Mouse (Mus musculus) ES-Bruce4 (cell line): ENCODE data around the gene Mrm1. TPM values are rescaled to one million over a fixed set of nuclear protein-coding genes. Genes with fewer than 3 reads are reported as not detected.
A peak's percentile ranks its signal among the peaks of the same experiment; 100 is the strongest.

Experiments used
- H3K27ac ChIP-seq: 2 replicates; pipeline ENCODE4 v1.5.1; 2012; ENCODE audit warnings: low read length, inconsistent platforms; ENCODE audit not compliant: insufficient read depth
- H3K27me3 ChIP-seq: 2 replicates; pipeline ENCODE4 v1.6.1; 2012; ENCODE audit warnings: mild to moderate bottlenecking, low read length, inconsistent platforms; ENCODE audit not compliant: control insufficient read depth, poor library complexity, insufficient read depth, severe bottlenecking
- H3K36me3 ChIP-seq: 2 replicates; pipeline ENCODE4 v1.6.1; 2012; ENCODE audit warnings: inconsistent platforms, mild to moderate bottlenecking, low read length, moderate library complexity; ENCODE audit not compliant: control insufficient read depth, poor library complexity, insufficient read depth, severe bottlenecking
- H3K4me1 ChIP-seq: one replicate; pipeline ENCODE4 v1.8.1; 2011; ENCODE audit warnings: low read length; ENCODE audit not compliant: control insufficient read depth, insufficient read depth
- H3K4me3 ChIP-seq: 2 replicates; pipeline ENCODE4 v1.5.1; 2011; ENCODE audit warnings: low read depth, mild to moderate bottlenecking, low read length
- H3K9ac ChIP-seq: 2 replicates; pipeline ENCODE4 v1.6.1; 2012; ENCODE audit warnings: low read depth, mild to moderate bottlenecking, inconsistent platforms; ENCODE audit not compliant: poor library complexity, severe bottlenecking
- H3K9me3 ChIP-seq: replicated peaks from 2 replicates; pipeline ENCODE4 v1.6.1; 2012; ENCODE audit warnings: mild to moderate bottlenecking, low read length, inconsistent platforms; ENCODE audit not compliant: control insufficient read depth, poor library complexity, insufficient read depth, severe bottlenecking
- CTCF ChIP-seq: IDR thresholded peaks from one replicate; pipeline ENCODE4 v1.8.1; 2011; ENCODE audit warnings: low read depth, low read length
- EP300 ChIP-seq: IDR thresholded peaks from 2 replicates; pipeline ENCODE4 v1.6.1; 2011; ENCODE audit warnings: low read depth, low read length; ENCODE audit not compliant: insufficient read depth
- POLR2A ChIP-seq: IDR thresholded peaks from one replicate; pipeline ENCODE4 v1.8.1; 2011; ENCODE audit warnings: low read length; ENCODE audit not compliant: insufficient read depth
- polyA plus RNA-seq: library from polyadenylated mRNA; stranded (reverse); fragments of >200 nt; gene quantifications from 2 replicates; pipeline ENCODE4 v1.2.4, GENCODE M21; 2011; ENCODE audit warnings: low read depth; ENCODE audit not compliant: missing spikeins, insufficient read depth, insufficient read length

Gene Mrm1
- polyA plus RNA-seq, 1 experiment, result 10.3 TPM

DNA sequence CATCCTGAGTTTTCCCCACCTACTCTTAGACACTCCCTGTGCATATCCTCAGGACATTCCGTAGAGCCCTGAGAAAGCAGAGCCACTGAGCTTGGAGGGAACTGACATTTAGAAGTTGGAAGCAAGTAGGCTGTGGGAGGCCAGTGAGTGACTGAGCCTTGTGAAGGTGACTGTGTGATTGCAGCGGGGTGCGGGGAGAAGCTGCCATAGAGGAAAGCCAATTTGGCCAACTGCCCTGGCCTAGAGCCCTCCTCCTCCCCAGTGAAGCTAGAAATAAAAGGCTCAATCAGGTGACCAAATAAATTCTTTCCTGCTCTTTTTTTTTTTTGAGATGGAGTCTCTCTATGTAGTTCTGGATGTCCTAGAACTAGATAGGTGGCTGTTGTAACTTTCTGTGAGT, 6.9 kb upstream of the Mrm1 start:
- H3K4me3 ChIP-seq, result no peak overlapping the region
- H3K9me3 ChIP-seq, result no peaks in the 10 kb centered on the region
- H3K9ac ChIP-seq, result no peak overlapping the region
- no peak overlapping the region for H3K27ac ChIP-seq
- no peaks in the 10 kb centered on the region for H3K36me3 ChIP-seq
- no peak for TF ChIP-seq CTCF
- H3K4me1 ChIP-seq, result no peaks in the 10 kb centered on the region
- H3K27me3 ChIP-seq, result no peaks in the 10 kb centered on the region

DNA sequence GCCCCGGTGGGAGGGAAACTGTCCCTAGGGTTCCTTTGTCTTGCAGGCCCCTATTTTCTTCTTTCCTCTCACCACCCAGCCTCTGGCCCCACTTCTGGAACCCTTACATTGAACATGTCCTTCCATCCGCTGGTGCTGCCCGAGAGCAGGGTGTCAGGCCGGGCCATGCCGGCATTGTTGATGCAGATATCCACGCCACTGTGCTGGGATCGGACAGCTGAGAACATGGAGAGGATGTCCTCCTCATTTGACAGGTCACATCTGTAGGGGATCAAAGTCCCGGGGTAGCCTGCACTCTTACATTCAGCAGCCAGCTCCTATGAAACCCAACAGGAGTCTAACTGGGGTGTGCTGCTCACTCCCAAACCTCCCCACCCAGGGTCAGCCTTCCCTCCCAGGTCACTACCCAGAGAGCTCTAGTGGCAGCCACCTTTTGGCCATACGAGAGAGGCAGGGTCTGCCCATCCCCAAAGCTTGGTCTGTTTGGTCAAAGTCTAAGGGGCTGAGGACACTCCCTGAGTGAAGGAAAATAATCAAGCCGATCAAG, 6.0 kb upstream of the Mrm1 start:
- no peak overlapping the region for H3K4me3 ChIP-seq
- no peaks in the 10 kb centered on the region for H3K4me1 ChIP-seq
- no peaks in the 10 kb centered on the region for H3K27me3 ChIP-seq
- H3K9ac ChIP-seq, result no peak overlapping the region
- no peak for TF ChIP-seq EP300
- no peak for TF ChIP-seq CTCF
- TF ChIP-seq POLR2A, result no peak
- H3K36me3 ChIP-seq, result no peaks in the 10 kb centered on the region
- H3K27ac ChIP-seq, result no peak overlapping the region
- no peaks in the 10 kb centered on the region for H3K9me3 ChIP-seq

DNA sequence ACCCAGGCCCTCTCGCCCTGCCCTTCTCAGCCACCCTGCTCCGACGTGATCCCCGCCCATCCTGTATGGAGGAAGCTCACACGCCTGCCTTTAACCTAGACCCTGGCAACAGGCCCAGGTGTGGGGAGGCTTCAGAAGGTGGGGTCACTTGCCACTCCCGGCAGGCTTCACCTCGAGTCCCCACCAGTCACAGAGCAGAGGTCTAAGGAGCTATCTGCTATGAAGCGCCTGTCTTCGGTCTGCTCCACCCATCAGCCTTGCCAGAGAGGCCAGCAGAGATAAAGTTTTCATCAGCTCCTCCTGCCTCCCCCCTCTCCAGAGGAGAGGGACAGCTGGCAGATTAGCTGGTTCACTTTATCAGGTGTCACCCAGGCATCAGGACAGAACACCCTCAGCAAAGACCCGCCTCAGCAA, 4.2 kb upstream of the Mrm1 start:
- TF ChIP-seq EP300 (no peak), CTCF (no peak), POLR2A (no peak)
- no peak overlapping the region for H3K9ac ChIP-seq
- H3K36me3 ChIP-seq, result no peaks in the 10 kb centered on the region
- no peak overlapping the region for H3K4me3 ChIP-seq
- H3K4me1 ChIP-seq, result no peaks in the 10 kb centered on the region
- H3K27ac ChIP-seq, result no peak overlapping the region
- H3K9me3 ChIP-seq, result no peaks in the 10 kb centered on the region
- no peaks in the 10 kb centered on the region for H3K27me3 ChIP-seq

DNA sequence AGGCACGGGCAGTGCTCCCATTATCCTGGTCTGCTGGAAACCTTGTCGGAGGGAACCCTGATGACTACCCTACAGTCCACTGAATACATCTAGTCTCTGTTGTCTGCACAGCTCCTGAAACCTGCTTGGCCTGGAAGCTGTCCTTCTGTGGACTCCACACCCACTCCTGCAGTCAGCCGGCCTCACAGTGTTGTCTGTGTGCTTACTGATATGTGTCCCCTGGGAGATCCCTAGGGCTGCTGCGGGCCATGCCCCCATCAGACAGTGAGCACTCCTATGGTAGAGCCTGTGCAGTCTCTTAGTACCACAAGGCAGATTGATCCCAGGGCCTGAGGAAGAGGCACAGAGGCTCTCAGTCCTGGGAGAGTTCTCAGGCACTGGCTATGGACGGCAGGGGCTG, 3.2 kb upstream of the Mrm1 start:
- no peaks in the 10 kb centered on the region for H3K36me3 ChIP-seq
- H3K9ac ChIP-seq, result no peak overlapping the region
- H3K27me3 ChIP-seq, result no peaks in the 10 kb centered on the region
- no peaks in the 10 kb centered on the region for H3K4me1 ChIP-seq
- H3K4me3 ChIP-seq, result no peak overlapping the region
- no peaks in the 10 kb centered on the region for H3K9me3 ChIP-seq
- H3K27ac ChIP-seq, result no peak overlapping the region
- no peak for TF ChIP-seq EP300
- TF ChIP-seq CTCF, result no peak
- TF ChIP-seq POLR2A, result no peak

DNA sequence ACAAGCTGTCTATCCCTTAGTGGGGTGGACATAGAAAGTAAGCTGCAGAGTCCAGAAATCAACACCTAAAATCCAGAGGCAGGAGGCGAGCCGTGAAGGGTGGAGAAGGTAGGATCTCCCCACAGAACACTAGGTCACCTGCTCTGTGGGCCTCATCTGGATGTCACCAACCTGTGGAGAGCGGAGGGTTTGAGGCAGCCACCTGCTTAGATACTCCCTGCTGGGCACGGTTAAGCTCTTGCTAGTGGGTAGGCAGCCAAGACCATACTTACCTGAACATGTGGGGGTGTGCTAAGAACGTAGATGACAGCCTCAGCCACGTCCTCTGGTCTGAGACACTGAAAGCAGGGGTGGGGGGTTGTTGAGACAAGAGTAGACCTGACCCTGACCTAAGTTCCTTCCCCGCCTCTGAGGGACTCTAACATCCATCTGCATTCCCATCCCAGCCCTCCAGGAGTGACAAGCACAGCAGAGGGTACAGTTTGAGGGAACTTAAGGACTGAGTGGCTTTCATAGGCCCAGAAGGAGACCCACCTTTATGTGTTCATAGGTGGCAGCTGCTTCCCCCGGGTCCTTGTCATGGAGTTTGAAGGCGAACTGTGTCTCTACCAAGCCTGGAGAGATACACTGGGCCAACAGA, 1.9 kb upstream of the Mrm1 start:
- Histone ChIP-seq H3K27ac (no peak overlapping the region), H3K9me3 (no peaks in the 10 kb centered on the region), H3K36me3 (no peaks in the 10 kb centered on the region), H3K4me1 (no peaks in the 10 kb centered on the region), H3K9ac (no peak overlapping the region), H3K27me3 (no peaks in the 10 kb centered on the region), H3K4me3 (no peak overlapping the region)
- TF ChIP-seq CTCF (no peak), POLR2A (no peak), EP300 (no peak)

DNA sequence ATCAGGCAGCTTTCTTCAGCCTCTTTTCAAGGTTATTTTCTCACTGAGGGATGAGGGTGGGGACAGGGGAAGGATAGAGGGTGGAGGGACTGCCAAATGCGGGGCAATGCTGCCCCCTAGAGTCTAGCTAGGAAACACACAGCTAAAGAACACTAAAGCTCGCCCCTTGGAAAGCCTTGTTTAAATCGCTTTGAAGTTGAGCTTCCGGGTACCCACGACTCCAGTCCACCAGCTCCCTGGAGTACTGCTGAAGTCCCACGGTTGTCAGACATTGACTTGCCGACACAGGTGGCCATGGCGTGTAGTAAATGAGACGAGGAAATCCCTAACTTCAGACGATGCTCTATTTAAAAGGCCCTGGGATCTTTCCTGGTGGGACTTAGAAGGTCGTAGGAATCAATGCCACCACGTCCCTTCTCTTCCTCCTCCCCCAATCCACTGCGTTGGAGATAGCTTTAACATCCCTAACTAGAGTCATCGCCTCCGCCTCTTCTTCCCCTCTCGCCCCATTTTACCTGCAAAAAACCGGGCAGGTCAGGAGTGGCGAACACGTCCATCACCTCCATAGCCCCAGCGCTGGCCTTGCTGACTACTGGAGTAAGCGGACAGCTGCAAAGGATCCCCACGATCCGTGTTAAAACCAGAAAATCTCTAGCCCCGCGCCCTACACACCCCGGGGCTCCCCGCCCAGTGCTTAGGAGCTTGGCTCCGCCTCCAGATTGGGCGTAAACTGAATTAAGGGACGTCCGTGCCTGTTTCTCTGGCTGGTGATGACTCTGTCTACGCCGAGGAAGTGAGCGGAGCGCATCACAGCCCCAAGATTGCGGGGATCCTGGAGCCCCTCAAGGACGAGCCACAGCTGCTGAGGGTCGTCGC, 992 bp downstream of the Mrm1 start:
- Histone ChIP-seq H3K27ac (peak overlapping the region; percentile 35; the same call in 1 of the 2 replicates), H3K27me3 (no peaks in the 10 kb centered on the region), H3K4me1 (no peaks in the 10 kb centered on the region), H3K36me3 (no peaks in the 10 kb centered on the region), H3K9me3 (no peaks in the 10 kb centered on the region), H3K4me3 (peak overlapping the region; percentile 82), H3K9ac (peak overlapping the region; percentile 78)
- no peak for TF ChIP-seq EP300
- TF ChIP-seq CTCF, result peak; percentile 83
